Mouse (Mus musculus) macrophage (primary cell): ENCODE measurements around the gene Prn. TPM values are rescaled to one million over a fixed set of nuclear protein-coding genes. Genes with fewer than 3 reads are reported as not detected.

Experiments used
- H3K27ac ChIP-seq: fragments of 350-480 bp; formaldehyde crosslinking; 2 replicates; pipeline ENCODE4 v1.9.0; 2021
- H3K36me3 ChIP-seq: fragments of 350-480 bp; formaldehyde crosslinking; 2 replicates; pipeline ENCODE4 v1.9.0; 2021; ENCODE audit errors: inconsistent target
- H3K4me3 ChIP-seq: fragments of 350-480 bp; formaldehyde crosslinking; 2 replicates; pipeline ENCODE4 v1.9.0; 2021; ENCODE audit errors: inconsistent target
- H3K79me2 ChIP-seq: fragments of 350-480 bp; formaldehyde crosslinking; 2 replicates; pipeline ENCODE4 v1.9.0; 2021; ENCODE audit errors: inconsistent target
- WGBS: methylation state at CpG from one replicate; pipeline ENCODE4 v1.1.7; 2026; ENCODE audit warnings: inconsistent platforms; ENCODE audit not compliant: missing documents; 5-methylcytosine and 5-hydroxymethylcytosine counted together
- polyA plus RNA-seq: library from polyadenylated mRNA; stranded (reverse); fragments of 250-400 nt; gene quantifications from 3 replicates; pipeline ENCODE4 v1.2.4, GENCODE M21; 2018; ENCODE audit warnings: inconsistent platforms
- total RNA-seq, 78 experiments: library from RNA; depleted of rRNA; stranded (reverse); fragments of 250-400 nt; gene quantifications; 1 replicate in 9 of 78; 2 replicates in 24 of 78; 3 replicates in 43 of 78; 4 replicates in 2 of 78; pipeline ENCODE4 v1.2.4; 2018; ENCODE audit warnings: inconsistent platforms in 56 of 78

Gene Prn
- total RNA-seq (2018; cell fraction: chromatin; rRNA removed), result not detected
- not detected for total RNA-seq (2018; cell fraction: cytosol; rRNA removed)
- not detected for total RNA-seq (2018; cell fraction: nucleus; rRNA removed)
- polyA plus RNA-seq, result not detected in 3 replicates

DNA sequence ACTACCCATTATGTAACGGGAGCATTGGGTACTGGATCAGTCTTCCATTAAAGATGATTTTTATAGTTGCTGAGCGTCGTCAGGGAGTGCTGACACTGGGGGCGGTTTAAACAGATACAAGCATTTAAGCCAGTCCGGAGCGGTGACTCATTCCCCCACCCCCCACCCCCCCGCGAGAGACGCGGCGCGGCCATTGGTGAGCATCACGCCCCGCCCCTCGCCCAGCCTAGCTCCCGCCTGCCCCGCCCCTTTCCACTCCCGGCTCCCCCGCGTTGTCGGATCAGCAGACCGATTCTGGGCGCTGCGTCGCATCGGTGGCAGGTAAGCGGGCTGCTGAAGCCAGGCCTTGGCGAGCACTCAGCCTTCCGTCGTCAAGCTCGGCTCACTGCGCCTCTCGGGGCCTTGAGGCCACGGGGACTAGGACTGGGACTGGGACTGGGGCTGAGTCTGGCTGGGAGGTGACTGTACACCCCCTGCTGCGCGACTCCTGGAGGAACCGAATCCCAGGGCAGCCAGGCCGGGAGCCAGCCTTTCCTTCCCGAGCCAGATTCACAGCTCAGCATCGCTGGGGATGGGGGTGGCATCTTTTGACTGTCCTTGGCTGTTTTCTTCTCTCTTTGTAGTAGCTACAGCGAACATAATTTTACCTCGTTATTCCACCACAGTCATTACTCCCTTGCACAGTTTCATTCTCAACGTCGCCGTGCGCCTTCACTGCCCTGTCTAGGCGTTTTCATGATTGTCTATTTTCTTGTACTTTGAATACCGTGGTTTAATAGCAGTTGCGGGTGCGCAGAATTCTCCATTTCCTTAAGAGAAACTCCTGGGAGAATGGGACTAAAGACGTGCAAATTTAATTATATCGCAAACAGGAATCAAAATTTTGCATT lies at the start of gene Prn, which contains the start of gene Prnp:
Prn (plus strand) TSS at position 275 of the 890 bp plus-strand sequence.
Prnp (plus strand) TSS at position 246 of the 890 bp plus-strand sequence.
- H3K36me3 ChIP-seq, result no peaks in the 10 kb centered on the region
- H3K4me3 ChIP-seq, result peak within 1 kb of the TSS; percentile 59
- H3K79me2 ChIP-seq, result no peaks in the 10 kb centered on the region
- WGBS, result 6% methylated on average over 48 of the region's 52 CpGs
- peak within 1 kb of the TSS; percentile 21; the same call in 1 of the 2 replicates for H3K27ac ChIP-seq

DNA sequence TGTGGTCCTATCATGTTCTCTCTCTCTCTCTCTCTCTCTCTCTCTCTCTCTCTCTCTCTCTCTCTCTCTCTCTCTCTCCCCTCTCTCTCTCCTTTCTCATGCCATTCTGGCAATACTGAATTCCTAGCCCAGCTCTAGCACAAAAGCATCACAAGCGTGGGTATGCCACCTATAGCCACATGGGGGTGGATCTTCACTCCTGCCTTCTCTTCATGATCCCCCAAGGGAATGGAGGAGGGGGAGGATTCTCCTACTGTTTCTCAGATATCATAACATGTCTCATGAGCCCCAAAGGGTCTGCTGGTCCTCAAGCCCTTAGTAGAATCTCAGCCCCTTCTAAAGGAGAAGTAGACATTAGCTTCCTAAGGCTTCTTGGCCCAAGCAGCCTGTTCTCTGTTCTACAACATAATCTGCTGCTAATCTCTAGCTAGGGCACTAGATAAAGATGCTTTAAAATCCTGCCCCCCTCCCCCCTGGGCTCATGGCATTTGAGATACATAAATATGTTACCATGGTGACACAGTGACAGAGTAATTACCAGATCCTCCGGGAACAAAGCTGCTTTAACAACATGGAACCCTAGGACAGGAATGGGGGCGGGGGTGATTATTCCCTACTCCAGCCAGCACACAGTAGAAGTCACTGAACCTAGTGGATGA lies 47.0 kb upstream of the Prn start:
- H3K27ac ChIP-seq, result no peak overlapping the region
- H3K4me3 ChIP-seq, result no peak overlapping the region
- H3K79me2 ChIP-seq, result no peaks in the 10 kb centered on the region
- H3K36me3 ChIP-seq, result no peaks in the 10 kb centered on the region
- 90% methylated on average over 3 of the region's 3 CpGs for WGBS

- no peaks in the 10 kb centered on the region for H3K36me3 ChIP-seq
- no peaks in the 10 kb centered on the region for H3K79me2 ChIP-seq
- no peak overlapping the region for H3K27ac ChIP-seq
- no peak overlapping the region for H3K4me3 ChIP-seq
- 77% methylated on average over 3 of the region's 3 CpGs for WGBS
Measured at GRCm38 (mm10) chr2:131863472-131863871, 46.3 kb upstream of the Prn start.

DNA sequence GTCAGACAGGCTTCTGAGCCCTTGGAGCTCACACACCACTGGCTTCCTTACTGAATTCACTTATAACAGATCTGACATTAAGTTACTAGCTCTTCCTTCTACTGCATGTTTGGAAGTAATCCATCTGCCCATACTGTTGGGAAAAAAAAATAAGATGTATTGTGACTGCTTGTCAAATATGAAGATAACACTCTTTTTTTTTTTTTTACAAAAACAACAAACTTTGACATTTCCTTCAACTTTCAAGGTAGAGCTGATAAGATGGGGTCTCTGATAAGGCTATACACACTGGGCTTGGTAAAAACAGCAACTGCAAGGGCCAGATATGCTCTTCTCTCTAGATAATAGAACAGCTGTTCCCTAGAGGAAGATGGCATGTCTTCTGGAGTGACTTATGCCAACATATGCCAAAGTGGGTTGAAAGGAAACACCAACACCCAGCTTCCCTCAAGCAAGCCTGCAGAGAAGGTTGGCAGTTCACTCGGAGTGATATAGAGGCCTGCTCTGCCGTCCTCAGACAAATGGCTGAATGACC lies 45.4 kb upstream of the Prn start:
- WGBS, result 86% methylated on average over 2 of the region's 2 CpGs
- no peak overlapping the region for H3K27ac ChIP-seq
- H3K36me3 ChIP-seq, result no peaks in the 10 kb centered on the region
- no peaks in the 10 kb centered on the region for H3K79me2 ChIP-seq
- no peak overlapping the region for H3K4me3 ChIP-seq

DNA sequence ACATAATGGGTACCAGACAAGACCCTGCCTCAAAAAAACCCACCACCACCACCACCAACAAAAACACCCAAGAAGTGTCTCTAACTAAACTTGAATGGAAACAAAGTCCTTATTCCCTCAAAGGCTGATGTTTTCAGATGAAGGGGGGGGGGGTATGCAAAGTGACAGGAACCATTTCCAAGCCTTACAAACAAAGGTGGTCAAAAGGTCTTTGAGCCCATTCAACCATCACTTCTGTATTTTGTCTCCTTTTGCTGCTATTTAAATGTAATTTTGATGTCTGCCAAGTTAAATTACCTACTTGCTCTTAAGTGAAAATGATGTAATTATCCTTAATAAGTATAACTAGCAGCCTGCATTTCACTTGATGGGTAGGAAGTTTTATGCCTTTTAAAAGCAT lies 43.1 kb upstream of the Prn start:
- Histone ChIP-seq H3K36me3 (no peaks in the 10 kb centered on the region), H3K27ac (no peak overlapping the region), H3K79me2 (no peaks in the 10 kb centered on the region), H3K4me3 (no peak overlapping the region)

- H3K79me2 ChIP-seq, result no peaks in the 10 kb centered on the region
- H3K36me3 ChIP-seq, result no peaks in the 10 kb centered on the region
- no peak overlapping the region for H3K4me3 ChIP-seq
- H3K27ac ChIP-seq, result no peak overlapping the region
- 87% methylated on average over 5 of the region's 5 CpGs for WGBS
Measured at GRCm38 (mm10) chr2:131868983-131869382, 40.8 kb upstream of the Prn start.

GRCm38 (mm10) chr2:131873376-131873775 lies 36.4 kb upstream of the Prn start:
- Histone ChIP-seq H3K36me3 (no peaks in the 10 kb centered on the region), H3K79me2 (no peaks in the 10 kb centered on the region), H3K27ac (no peak overlapping the region), H3K4me3 (no peak overlapping the region)
- 57% methylated on average over 1 of the region's 1 CpGs for WGBS

DNA sequence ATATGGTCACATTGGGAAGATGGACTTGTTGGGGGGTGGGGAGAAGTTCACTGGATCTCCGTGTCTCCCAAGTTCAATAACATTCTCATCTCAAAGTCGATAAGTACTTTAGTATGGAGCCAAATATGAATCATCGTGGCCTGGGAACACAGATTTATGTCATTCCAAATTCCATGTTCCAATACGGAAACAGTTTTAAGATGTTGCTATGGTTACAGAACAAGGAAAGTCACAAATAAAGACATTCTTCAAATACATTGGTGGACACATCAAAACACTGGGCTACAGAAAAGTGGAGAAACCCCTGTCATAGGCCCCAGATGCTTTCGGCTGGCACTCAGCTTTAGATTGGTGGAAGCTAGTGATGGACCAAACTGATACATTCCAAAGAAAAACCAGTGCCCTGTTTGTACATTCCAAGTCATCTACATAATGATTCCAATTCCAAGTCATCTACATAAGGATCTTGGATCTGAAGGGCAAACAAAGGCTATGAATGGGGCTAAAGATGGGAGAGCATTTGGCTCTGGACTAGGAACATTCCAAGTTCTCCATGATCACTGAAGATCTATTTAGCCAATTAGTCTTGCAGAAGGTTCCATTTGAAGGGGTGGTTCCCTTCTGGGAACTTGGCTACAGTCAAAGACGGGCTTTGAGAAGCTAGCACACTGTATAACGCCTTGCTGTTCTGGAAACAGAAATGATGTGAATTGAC lies 33.0 kb upstream of the Prn start:
- Histone ChIP-seq H3K27ac (no peak overlapping the region), H3K79me2 (no peaks in the 10 kb centered on the region), H3K36me3 (no peaks in the 10 kb centered on the region), H3K4me3 (no peak overlapping the region)
- WGBS, result 97% methylated on average over 7 of the region's 7 CpGs

DNA sequence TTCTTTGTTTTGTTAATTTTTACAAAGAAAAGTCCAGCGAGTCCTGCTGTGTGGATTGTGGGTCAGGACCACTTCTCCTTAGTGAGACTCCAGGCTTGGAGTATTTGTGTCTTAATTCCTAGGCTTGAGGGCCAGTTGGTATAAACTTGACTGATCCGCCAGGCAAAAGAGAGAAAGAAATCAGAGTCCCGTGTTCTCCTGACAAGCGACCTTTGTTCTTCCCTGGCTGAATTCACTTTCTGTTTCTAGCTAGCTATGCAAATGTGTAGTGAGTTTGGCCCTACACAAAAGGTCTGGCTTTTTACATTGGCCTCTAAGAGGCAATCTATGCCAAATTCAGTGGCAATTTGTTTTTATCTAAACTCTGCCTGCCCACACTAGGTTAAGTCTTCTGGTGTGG lies 28.0 kb upstream of the Prn start:
- Histone ChIP-seq H3K27ac (no peak overlapping the region), H3K4me3 (no peak overlapping the region), H3K79me2 (no peaks in the 10 kb centered on the region), H3K36me3 (no peaks in the 10 kb centered on the region)
- WGBS, result 89% methylated on average over 4 of the region's 4 CpGs

- WGBS, result 42% methylated on average over 2 of the region's 2 CpGs
- Histone ChIP-seq H3K36me3 (no peaks in the 10 kb centered on the region), H3K27ac (no peak overlapping the region), H3K4me3 (no peak overlapping the region), H3K79me2 (no peaks in the 10 kb centered on the region)
Measured at GRCm38 (mm10) chr2:131883136-131883535, 26.6 kb upstream of the Prn start.

DNA sequence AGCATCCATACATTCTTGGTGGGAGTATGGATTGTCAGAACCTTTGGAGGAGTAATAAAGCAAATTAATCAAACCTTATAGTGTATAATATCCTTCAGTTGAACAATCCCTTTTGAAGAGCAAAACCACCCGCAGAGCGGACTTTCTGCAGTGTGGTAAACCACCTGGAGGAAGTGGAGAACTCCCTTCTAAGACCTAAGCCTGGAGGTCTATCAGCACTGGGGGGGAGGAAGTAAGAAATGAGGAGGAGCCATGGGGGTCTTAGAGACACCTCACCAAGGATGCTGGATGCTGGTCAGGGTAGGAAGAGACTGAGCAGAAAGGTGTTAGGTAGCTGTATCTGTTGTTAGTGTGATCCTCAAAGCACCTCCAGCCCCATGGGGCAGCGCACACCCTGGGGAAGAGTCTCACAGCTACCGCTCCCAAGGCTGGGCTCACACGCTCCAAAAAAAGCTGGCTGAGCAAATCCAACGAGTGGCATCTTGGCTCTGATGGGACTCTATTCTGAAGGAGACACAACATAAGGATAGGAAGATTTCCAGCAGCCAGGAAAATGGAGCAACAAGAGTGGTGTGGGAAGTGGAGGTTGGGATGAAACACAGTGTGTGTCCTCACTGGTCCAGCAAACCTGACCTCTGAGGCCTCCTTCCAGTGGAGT lies 23.1 kb upstream of the Prn start:
- no peaks in the 10 kb centered on the region for H3K79me2 ChIP-seq
- 47% methylated on average over 6 of the region's 6 CpGs for WGBS
- no peak overlapping the region for H3K4me3 ChIP-seq
- H3K36me3 ChIP-seq, result no peaks in the 10 kb centered on the region
- H3K27ac ChIP-seq, result no peak overlapping the region

DNA sequence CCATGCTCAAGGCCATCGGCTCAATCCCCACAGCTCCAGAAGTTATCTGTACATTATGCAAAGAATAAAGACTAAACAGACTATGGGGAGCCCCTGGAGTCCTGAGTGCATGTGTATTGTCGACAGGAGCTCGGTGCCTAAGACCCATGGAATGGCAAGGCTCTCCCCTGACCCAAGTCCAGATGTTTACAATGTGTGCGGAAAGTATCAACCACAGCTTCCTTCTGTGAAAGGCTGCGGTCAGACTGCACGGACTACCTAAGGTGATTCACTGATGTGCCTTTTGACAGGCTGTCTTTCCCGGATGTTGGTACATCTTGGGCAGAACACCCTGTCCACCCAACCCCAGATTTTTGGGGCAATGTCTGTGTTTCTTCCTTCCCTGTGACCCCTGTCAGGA lies 21.5 kb upstream of the Prn start:
- Histone ChIP-seq H3K36me3 (no peaks in the 10 kb centered on the region), H3K27ac (no peak overlapping the region), H3K79me2 (no peaks in the 10 kb centered on the region), H3K4me3 (no peak overlapping the region)
- whole genome bisulfite sequencing, result 3% methylated on average over 7 of the region's 7 CpGs

GRCm38 (mm10) chr2:131892534-131892933 lies 17.2 kb upstream of the Prn start:
- Histone ChIP-seq H3K4me3 (no peak overlapping the region), H3K27ac (no peak overlapping the region), H3K79me2 (no peaks in the 10 kb centered on the region), H3K36me3 (no peaks in the 10 kb centered on the region)
- 80% methylated on average over 5 of the region's 5 CpGs for WGBS

DNA sequence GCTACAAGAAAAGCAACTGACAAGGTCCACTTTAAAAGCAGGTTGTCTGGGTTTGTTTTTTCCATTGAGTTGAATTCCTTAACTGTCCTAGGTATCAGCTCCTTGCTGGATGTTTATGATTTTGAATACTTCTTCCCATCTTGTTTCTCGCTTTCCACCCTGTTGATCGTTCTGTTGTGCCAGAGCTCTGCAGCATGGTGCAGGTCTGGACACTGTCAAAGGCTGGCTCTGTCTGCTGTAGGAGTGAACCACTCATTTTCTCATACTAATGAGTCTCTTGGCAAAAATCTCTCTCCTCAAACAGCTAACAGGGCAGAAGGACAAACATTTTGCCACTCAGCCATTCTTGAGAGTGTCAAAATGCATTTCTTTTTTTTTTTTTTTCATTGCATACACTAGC lies 14.7 kb upstream of the Prn start:
- 100% methylated on average over 2 of the region's 2 CpGs for WGBS
- no peaks in the 10 kb centered on the region for H3K79me2 ChIP-seq
- H3K4me3 ChIP-seq, result no peak overlapping the region
- H3K36me3 ChIP-seq, result no peaks in the 10 kb centered on the region
- H3K27ac ChIP-seq, result no peak overlapping the region
